Mouse (Mus musculus) hindbrain, embryonic 11.5 days (tissue): ENCODE measurements around the gene Car5a. TPM values are rescaled to one million over a fixed set of nuclear protein-coding genes. Genes with fewer than 3 reads are reported as not detected.

ENCODE experiments used
- polyA plus RNA-seq: library from polyadenylated mRNA; unstranded; fragments of >200 nt; fragmentation: Nextera tagmentation; extraction: Ambion mirVana; gene quantifications from 2 replicates; pipeline ENCODE4 v1.2.1, GENCODE M21; 2014

The Car5a gene
- polyA plus RNA-seq, 1 experiment from 2014 or later: not detected

Other genes with a start within 250 kb of the Car5a start
- gene Jph3, start 215.3 kb downstream of the Car5a start, polyA plus RNA-seq: 11.1 and 11.2 TPM in 2 replicates
- gene Klhdc4, start 115.3 kb downstream of the Car5a start, polyA plus RNA-seq: 45.9 and 50.9 TPM in 2 replicates
- 23.3 and 29.9 TPM in 2 replicates for gene Slc7a5, start 37.2 kb downstream of the Car5a start, polyA plus RNA-seq
- 50.8 and 51.8 TPM in 2 replicates for gene Banp, start 4.8 kb upstream of the Car5a start, polyA plus RNA-seq